Mouse (Mus musculus) limb, embryonic 12.5 days (tissue): ENCODE measurements around the gene Rtkn2. TPM values are rescaled to one million over a fixed set of nuclear protein-coding genes. Genes with fewer than 3 reads are reported as not detected.

ENCODE experiments used
- ATAC-seq: fragments of 200-750 bp; cut with Nextera tagmentation; 2 replicates; pipeline ENCODE4 v1.8.0; 2017; ENCODE audit warnings: low read depth, moderate TSS enrichment; ENCODE audit not compliant: insufficient number of reproducible peaks, insufficient read depth, low FRiP score, low TSS enrichment
- H3K27ac ChIP-seq: fragments of 300-500 bp; sonication (generic); 2 replicates; pipeline ENCODE4 v1.5.1; 2016; ENCODE audit warnings: mild to moderate bottlenecking, moderate library complexity
- H3K27me3 ChIP-seq: fragments of 300-500 bp; sonication (generic); 2 replicates; pipeline ENCODE4 v1.6.1; 2016; ENCODE audit warnings: mild to moderate bottlenecking, moderate library complexity
- H3K36me3 ChIP-seq: fragments of 300-500 bp; sonication (generic); 2 replicates; pipeline ENCODE4 v1.6.1; 2016; ENCODE audit warnings: mild to moderate bottlenecking, moderate library complexity
- H3K4me1 ChIP-seq: fragments of 300-500 bp; sonication (generic); replicated peaks from 2 replicates; pipeline ENCODE4 v1.6.1; 2016
- H3K4me2 ChIP-seq: fragments of 300-500 bp; sonication (generic); 2 replicates; pipeline ENCODE4 v1.6.1; 2016; ENCODE audit warnings: mild to moderate bottlenecking, moderate library complexity
- H3K4me3 ChIP-seq: fragments of 300-500 bp; sonication (generic); replicated peaks from 2 replicates; pipeline ENCODE4 v1.5.1; 2016; ENCODE audit warnings: mild to moderate bottlenecking
- H3K9ac ChIP-seq: fragments of 300-500 bp; sonication (generic); replicated peaks from 2 replicates; pipeline ENCODE4 v1.6.1; 2016; ENCODE audit warnings: mild to moderate bottlenecking, moderate library complexity
- H3K9me3 ChIP-seq: fragments of 300-500 bp; sonication (generic); 2 replicates; pipeline ENCODE4 v1.6.1; 2016; ENCODE audit warnings: mild to moderate bottlenecking, moderate library complexity
- WGBS: fragments of 180-500 bp; shearing (Covaris S2); methylation state at CpG from one replicate; pipeline ENCODE4 v1.1.7; 2016; 5-methylcytosine and 5-hydroxymethylcytosine counted together
- polyA plus RNA-seq: library from polyadenylated mRNA; unstranded; fragments of >200 nt; fragmentation: Nextera tagmentation; extraction: Ambion mirVana; gene quantifications from 2 replicates; pipeline ENCODE4 v1.2.1, GENCODE M21; 2016

Gene Rtkn2
- polyA plus RNA-seq, 1 experiment from 2014 or later: 14.6 TPM

DNA sequence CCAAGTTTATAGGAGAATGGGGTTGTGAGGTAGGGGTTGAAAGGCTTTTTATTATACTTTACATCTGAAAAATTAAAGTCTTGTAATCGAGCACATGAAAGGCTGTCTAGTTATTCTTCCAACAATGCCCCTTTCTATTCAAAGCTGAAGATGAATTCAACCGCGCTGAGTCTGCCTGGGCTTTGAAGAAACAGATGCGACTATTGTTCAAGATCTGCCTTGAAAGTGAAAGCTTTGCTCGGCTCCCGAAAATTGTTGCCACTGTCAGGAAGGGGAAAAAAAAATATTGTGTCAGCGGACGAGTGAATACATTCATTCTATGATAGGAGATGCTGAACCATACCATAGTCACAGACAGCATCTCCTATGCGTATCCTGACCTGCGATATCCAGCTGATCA lies 16.9 kb upstream of the Rtkn2 start:
- 78% methylated on average over 10 of the region's 10 CpGs for WGBS

GRCm38 (mm10) chr10:67964060-67964459 lies 15.3 kb upstream of the Rtkn2 start:
- ATAC-seq: no peak
- peaks cover 4% of the 10 kb centered on the region for H3K4me1 ChIP-seq
- H3K9me3 ChIP-seq: no peaks in the 10 kb centered on the region
- no peak overlapping the region for H3K4me3 ChIP-seq
- WGBS: 64% methylated on average over 8 of the region's 8 CpGs
- H3K27me3 ChIP-seq: no peaks in the 10 kb centered on the region
- H3K36me3 ChIP-seq: no peaks in the 10 kb centered on the region
- no peak overlapping the region for H3K4me2 ChIP-seq
- H3K27ac ChIP-seq: no peak overlapping the region
- H3K9ac ChIP-seq: no peak overlapping the region

More for the DNA sequence above, 16.9 kb upstream of the Rtkn2 start:
- Histone ChIP-seq H3K9me3 (no peaks in the 10 kb centered on the region), H3K27ac (no peak overlapping the region), H3K27me3 (no peaks in the 10 kb centered on the region), H3K9ac (no peak overlapping the region), H3K4me3 (no peak overlapping the region), H3K4me1 (peaks cover 4% of the 10 kb centered on the region), H3K36me3 (no peaks in the 10 kb centered on the region), H3K4me2 (no peak overlapping the region)
- ATAC-seq: no peak

DNA sequence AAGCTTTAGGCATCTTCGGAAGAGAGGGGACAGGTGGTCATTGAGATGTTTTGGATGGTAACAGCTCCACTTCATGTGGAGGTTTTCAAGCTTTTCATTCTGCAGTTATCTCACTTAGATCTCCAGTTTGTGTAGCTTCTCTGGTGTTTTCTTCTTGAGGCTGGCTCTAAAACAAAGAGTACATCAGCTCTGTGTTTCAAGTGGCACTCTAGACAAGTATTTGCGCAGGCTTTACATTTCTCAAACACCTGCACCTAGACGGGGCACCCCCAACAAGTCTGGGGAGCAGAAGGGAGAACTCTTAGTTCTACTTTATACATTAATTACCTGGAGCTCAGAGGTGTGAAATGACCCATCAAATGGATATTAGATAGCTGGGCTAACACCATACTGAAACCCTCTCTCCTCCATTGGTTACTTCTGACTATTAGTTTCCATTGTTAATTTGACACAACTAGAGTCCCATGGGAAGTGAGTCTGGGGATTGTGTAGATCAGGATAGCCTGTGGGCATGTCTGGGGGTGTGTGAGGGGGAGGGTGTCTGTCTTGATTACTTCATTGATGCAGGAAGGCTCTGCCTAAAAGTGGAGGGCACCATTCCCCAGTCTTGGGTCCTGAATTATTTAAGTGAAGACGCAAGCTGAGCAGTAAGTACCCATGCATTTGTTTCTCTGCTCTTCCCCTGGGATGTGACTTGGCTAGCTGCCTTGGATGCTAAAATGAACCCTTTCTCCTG lies 14.0 kb upstream of the Rtkn2 start:
- Histone ChIP-seq H3K9ac (no peak overlapping the region), H3K4me2 (no peak overlapping the region), H3K27ac (no peak overlapping the region), H3K36me3 (no peaks in the 10 kb centered on the region), H3K4me3 (no peak overlapping the region), H3K9me3 (no peaks in the 10 kb centered on the region), H3K4me1 (peaks cover 4% of the 10 kb centered on the region), H3K27me3 (no peaks in the 10 kb centered on the region)
- ATAC-seq: no peak
- 90% methylated on average over 4 of the region's 4 CpGs for WGBS

GRCm38 (mm10) chr10:67966102-67966501 lies 13.3 kb upstream of the Rtkn2 start:
- no peaks in the 10 kb centered on the region for H3K27me3 ChIP-seq
- H3K36me3 ChIP-seq: no peaks in the 10 kb centered on the region
- no peak overlapping the region for H3K27ac ChIP-seq
- no peak overlapping the region for H3K9ac ChIP-seq
- H3K4me3 ChIP-seq: no peak overlapping the region
- 62% methylated on average over 6 of the region's 6 CpGs for WGBS
- H3K9me3 ChIP-seq: no peaks in the 10 kb centered on the region
- H3K4me2 ChIP-seq: no peak overlapping the region
- no peak for ATAC-seq
- peaks cover 4% of the 10 kb centered on the region for H3K4me1 ChIP-seq

- H3K9ac ChIP-seq: no peak overlapping the region
- H3K4me1 ChIP-seq: peaks cover 9% of the 10 kb centered on the region
- H3K4me3 ChIP-seq: no peak overlapping the region
- H3K27ac ChIP-seq: no peak overlapping the region
- WGBS: 80% methylated on average over 2 of the region's 2 CpGs
- ATAC-seq: no peak
- H3K4me2 ChIP-seq: no peak overlapping the region
- no peaks in the 10 kb centered on the region for H3K36me3 ChIP-seq
- no peaks in the 10 kb centered on the region for H3K27me3 ChIP-seq
- H3K9me3 ChIP-seq: no peaks in the 10 kb centered on the region
These were observed 12.4 kb upstream of the Rtkn2 start for GRCm38 (mm10) chr10:67966983-67967382.

DNA sequence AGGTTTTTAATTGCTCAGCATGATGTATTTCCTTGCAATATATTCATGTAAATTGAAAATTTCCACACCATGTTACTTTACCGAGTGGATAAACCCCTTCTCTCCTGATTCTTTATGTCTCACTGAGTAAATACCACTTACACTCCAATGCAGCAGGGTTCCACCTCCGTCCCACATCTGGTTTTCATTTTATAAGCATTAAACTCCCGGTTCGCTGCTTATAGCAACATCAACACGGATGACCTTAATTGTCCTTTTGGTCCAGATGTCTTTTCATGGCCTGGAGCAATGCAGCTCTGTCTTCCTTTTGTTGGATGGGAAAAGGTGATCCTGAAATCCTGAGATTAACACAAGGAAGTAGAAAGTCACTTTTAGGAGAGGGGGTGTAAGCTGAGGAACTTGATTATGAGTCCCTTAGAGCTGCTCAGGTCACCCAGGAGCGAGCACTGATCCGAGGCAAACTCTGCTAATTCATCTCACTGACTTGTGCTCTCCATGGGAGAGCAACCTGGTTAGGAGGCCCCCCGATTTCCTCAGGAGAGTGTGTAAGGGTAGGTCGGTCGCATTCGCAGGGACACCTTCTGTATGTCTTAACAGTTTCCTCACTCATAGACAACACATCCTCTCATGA lies 8.1 kb upstream of the Rtkn2 start:
- peak; percentile 52; the same call in 1 of the 2 replicates for ATAC-seq
- H3K9ac ChIP-seq: no peak overlapping the region
- 0 out of 2 replicates have a peak, but pooled peaks cover 3% of the 10 kb centered on the region for H3K27me3 ChIP-seq
- H3K36me3 ChIP-seq: no peaks in the 10 kb centered on the region
- 15% methylated on average over 11 of the region's 11 CpGs for WGBS
- peak overlapping the region; percentile 23 for H3K4me2 ChIP-seq
- no peaks in the 10 kb centered on the region for H3K9me3 ChIP-seq
- H3K27ac ChIP-seq: peak overlapping the region; percentile 37; the same call in 1 of the 2 replicates
- H3K4me1 ChIP-seq: peaks cover 7% of the 10 kb centered on the region
- no peak overlapping the region for H3K4me3 ChIP-seq

GRCm38 (mm10) chr10:67977271-67977670 lies 2.1 kb upstream of the Rtkn2 start:
- no peak overlapping the region for H3K4me2 ChIP-seq
- H3K4me3 ChIP-seq: no peak overlapping the region
- ATAC-seq: no peak
- H3K9ac ChIP-seq: no peak overlapping the region
- WGBS: 58% methylated on average over 4 of the region's 4 CpGs
- no peaks in the 10 kb centered on the region for H3K36me3 ChIP-seq
- no peaks in the 10 kb centered on the region for H3K9me3 ChIP-seq
- 0 out of 2 replicates have a peak, but pooled peaks cover 3% of the 10 kb centered on the region for H3K27me3 ChIP-seq
- H3K4me1 ChIP-seq: peaks cover 8% of the 10 kb centered on the region; the same call in 1 of the 2 replicates
- H3K27ac ChIP-seq: no peak overlapping the region

DNA sequence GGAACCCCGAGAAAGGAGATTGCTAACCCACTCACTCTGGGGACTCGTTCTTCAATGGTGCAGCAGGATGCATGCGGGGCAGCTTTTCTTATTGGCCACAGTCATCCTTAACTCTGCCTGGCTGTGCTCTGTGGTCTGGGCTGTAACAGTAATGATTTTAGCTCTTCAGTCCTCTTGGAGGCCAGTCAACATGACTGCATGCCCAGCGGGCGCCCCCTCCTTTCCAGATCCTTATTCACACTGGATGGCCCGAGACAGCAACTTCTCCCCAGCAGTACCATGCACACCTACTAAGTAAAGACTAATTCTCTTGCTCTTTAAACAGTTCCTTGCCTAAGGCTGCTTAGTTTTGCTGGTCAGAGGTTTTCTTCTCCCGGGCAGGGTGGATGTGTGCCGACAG lies 4.4 kb downstream of the Rtkn2 start:
- H3K9me3 ChIP-seq: no peaks in the 10 kb centered on the region
- no peak overlapping the region for H3K4me3 ChIP-seq
- H3K36me3 ChIP-seq: peaks cover 8% of the 10 kb centered on the region
- no peaks in the 10 kb centered on the region for H3K27me3 ChIP-seq
- peaks cover 8% of the 10 kb centered on the region; the same call in 1 of the 2 replicates for H3K4me1 ChIP-seq
- H3K9ac ChIP-seq: no peak overlapping the region
- ATAC-seq: no peak
- H3K4me2 ChIP-seq: no peak overlapping the region
- 91% methylated on average over 8 of the region's 8 CpGs for WGBS
- H3K27ac ChIP-seq: peak overlapping the region; percentile 3; the same call in 1 of the 2 replicates

DNA sequence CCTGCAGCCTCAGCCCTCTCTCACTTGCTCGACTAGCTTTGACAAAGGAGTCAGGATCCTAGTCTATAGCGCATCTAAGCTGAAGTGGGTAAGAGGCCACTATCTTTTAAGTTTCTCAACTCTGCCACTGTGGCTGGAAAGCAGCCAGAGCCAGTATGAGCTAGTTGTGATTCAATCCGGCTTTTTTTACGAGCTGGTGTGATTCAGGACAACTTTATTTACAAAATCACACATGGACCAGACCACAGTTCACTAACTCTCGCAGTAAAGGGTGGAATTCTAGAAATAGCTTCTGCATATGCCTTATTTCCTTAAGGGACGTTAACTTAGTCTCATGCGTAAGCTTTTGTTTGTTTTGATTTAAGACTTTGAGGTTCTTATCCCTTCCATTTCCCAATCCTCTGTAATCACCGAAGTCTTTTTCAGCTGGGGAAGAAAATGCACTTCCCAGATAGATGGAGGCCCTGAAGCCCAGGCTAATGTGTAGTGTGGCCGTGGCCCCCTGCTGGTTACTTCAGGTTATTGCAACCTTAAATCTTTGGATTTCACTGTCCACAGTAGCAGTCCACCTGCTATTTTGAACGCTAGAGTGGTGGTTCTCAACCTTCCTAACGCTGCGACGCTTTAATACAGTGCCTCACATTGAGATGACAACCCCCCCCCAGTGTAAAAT lies 5.0 kb downstream of the Rtkn2 start:
- peak overlapping the region; percentile 3; the same call in 1 of the 2 replicates for H3K27ac ChIP-seq
- H3K27me3 ChIP-seq: no peaks in the 10 kb centered on the region
- 47% methylated on average over 13 of the region's 13 CpGs for WGBS
- H3K9me3 ChIP-seq: no peaks in the 10 kb centered on the region
- H3K9ac ChIP-seq: no peak overlapping the region
- no peak overlapping the region for H3K4me2 ChIP-seq
- H3K4me1 ChIP-seq: peaks cover 8% of the 10 kb centered on the region; the same call in 1 of the 2 replicates
- H3K36me3 ChIP-seq: peaks cover 8% of the 10 kb centered on the region
- peak; percentile 70; the same call in 1 of the 2 replicates for ATAC-seq
- no peak overlapping the region for H3K4me3 ChIP-seq

- H3K4me1 ChIP-seq: peaks cover 8% of the 10 kb centered on the region; the same call in 1 of the 2 replicates
- no peaks in the 10 kb centered on the region for H3K27me3 ChIP-seq
- WGBS: 87% methylated on average over 17 of the region's 17 CpGs
- H3K27ac ChIP-seq: no peak overlapping the region
- H3K9ac ChIP-seq: no peak overlapping the region
- no peak overlapping the region for H3K4me3 ChIP-seq
- no peaks in the 10 kb centered on the region for H3K9me3 ChIP-seq
- peaks cover 8% of the 10 kb centered on the region for H3K36me3 ChIP-seq
- no peak for ATAC-seq
- no peak overlapping the region for H3K4me2 ChIP-seq
These were observed 5.7 kb downstream of the Rtkn2 start for GRCm38 (mm10) chr10:67985100-67985499.

- Histone ChIP-seq H3K4me1 (0 out of 2 replicates have a peak, but pooled peaks cover 3% of the 10 kb centered on the region), H3K27me3 (no peaks in the 10 kb centered on the region), H3K9me3 (0 out of 2 replicates have a peak, but pooled peaks cover 9% of the 10 kb centered on the region), H3K9ac (no peak overlapping the region), H3K4me3 (no peak overlapping the region), H3K27ac (no peak overlapping the region), H3K36me3 (peaks cover 19% of the 10 kb centered on the region; the same call in 1 of the 2 replicates), H3K4me2 (no peak overlapping the region)
- WGBS: 73% methylated on average over 11 of the region's 12 CpGs
- no peak for ATAC-seq
These were observed 16.0 kb downstream of the Rtkn2 start for GRCm38 (mm10) chr10:67995356-67995755.
